Mouse (Mus musculus) T-helper 1 cell (primary cell): ENCODE data around the gene Cdh20.

Experiments used
- in situ Hi-C: fragments of 300-600 bp; cut with MboI, MseI; formaldehyde crosslinking; loops from one replicate; pipeline ENCODE4 v1.15.1; 2025; ENCODE audit warnings: high pct_unique_total_duplicates

Cdh20 gene

DNA sequence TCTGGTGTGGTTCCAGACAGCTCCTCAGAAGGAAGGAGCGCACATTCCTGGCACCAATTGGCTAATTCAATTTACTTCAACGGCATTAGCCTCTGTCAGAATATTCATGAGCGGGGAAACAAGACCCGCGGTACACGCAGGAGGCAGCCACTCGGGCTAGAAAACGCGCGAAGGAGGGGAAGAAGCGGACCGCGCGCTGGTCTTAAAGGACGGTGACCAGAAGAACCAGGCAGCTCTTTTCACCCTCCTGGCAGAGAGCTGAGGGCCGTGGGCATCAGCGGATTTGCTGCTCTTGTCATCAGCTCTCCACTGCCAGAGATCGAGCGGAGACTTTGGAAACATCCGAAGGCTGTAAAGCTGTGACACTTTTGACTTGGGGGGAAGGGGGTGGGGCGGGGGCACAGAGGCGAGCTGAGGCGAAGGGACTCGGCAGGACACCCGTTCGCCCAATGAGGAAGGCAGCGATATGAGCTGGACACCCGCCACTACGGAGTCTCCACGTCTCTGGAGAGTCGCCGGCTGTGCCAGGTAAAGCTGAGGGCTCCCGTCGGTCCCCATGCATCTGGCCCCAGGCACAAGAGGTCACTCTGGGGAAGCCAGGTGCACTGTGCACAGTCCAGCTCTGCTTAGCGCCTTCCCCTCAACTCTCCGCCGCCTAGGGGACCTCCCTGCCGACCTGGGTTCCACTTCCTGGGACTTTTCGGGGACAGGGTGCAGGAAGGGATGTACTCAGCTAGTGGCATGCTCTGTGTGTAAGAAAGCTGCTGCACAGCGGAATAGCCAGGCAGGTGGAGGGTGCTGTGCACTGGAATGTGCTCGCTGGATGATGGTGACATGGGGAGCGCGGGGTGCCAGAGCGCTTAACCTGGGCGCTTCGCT lies at the start of gene Cdh20:
Gene Cdh20 (plus strand): TSS at position 159 of the 879 bp plus-strand sequence.
- in situ Hi-C loops = no loop called here

DNA sequence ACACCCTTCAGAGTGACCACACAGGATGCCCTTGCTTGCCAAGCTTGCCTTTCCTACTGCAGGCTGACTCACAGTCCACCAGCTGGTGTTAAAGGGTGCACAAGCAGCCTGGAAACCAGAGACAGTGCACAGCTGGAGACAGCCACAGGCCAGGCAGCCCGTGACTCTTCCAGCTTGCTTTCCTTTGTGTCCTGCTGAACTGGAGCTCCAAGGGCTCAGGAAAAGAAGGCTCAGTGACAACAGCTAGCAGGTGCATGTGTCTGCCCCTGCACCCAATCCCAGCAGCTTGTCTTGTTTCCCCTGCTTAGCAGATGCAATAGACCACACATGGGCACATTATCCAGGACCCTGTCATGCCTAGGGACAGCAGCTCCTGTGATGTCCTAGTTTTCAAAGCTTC lies 21.5 kb upstream of the Cdh20 start:
- in situ Hi-C loops = no loop called here

DNA sequence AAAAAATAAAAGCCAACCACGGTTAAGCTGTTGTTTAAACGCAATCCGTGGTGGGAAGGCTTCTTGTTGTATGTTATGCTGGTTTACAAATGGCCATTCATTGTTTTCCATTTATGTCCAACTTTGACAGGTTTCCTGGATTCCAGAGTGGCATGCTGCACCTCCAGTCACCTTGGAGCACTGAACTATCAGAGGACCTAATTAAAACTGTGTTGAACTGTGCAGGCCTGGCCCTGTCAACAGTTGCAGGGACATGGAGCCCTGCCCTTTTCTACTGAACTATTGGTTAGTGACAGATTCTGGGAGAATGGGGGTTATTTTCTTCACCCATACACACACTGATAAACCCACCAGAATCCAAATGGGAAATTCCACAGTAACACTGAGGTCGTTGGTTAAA lies 20.9 kb upstream of the Cdh20 start:
- in situ Hi-C loops = no loop called here

DNA sequence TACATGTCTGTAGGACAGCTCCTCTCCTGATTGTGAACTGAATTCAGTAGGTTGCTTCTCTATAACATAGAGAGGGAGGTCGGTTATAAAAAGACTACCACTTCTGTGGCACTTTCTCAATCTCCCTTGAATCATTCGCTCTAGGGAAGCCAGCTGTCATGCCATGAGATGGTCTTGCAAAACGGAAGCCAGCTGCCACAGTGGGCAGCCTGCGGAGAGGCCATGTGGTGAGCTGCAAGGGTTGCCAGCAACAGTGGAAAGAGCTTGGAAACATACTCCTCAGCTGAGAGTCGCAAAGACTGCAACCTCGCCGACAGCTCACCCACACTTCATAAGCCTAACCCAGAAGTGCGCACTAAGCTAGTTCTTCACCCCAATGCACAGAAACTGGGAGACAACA lies 13.8 kb upstream of the Cdh20 start:
- in situ Hi-C loops = no loop called here

DNA sequence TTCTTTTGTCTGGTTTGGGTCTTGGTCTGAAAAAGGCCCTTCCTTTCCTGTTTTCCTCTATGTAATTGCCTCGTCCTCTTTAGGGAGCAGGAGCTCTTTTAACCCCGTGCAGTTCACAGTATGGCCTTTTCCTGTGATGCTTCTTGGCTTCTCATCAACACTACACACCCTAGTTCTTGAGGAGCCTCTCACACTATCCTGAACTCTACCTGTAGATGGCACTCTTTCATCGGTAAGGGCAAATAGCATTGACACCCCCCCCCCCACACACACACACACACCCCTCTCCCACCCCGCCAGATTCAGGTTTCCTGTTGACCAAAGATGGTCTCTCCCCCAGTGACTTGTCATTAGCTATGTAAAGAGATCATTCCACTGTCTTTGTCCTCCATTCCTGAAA lies 12.4 kb upstream of the Cdh20 start:
- in situ Hi-C loops = no loop called here

DNA sequence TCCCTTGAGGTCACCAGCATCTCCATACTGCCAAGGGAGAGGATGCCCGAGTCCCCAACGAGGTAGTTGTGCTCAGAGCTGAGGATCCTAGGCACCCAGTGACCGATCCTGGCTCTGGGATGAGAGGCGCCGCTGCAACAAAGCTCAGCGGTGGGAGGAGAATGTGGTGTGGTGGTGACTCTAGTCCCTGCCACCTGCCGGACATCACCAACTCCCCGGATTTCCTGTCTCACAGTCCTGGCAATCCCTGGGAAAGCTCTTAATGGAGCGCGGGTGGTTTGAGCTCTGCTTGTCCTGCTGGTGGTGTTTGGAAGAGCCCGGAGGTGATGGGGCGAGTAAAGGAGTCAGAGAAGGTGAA lies 900 bp downstream of the Cdh20 start:
- in situ Hi-C loops = no loop called here

DNA sequence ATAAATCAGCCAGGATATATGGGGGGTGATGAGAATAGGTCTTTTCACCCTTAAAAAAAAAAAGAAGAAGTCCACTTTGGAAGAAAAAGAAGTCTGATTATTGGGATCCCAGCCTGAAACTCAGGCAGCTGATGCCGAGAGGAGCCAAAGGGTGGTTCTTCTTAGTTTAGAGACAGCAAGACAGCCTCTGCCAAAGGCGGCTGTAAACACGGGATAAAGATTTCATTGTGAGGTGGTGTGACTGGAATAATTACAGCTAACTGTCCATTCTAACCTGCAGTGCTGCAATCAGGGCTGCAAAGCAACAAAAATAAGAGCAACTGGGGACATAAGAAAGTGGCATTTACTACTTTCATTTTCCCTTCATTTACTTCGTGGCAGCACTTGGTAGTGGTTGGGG lies 3.6 kb downstream of the Cdh20 start:
- in situ Hi-C loops = no loop called here

DNA sequence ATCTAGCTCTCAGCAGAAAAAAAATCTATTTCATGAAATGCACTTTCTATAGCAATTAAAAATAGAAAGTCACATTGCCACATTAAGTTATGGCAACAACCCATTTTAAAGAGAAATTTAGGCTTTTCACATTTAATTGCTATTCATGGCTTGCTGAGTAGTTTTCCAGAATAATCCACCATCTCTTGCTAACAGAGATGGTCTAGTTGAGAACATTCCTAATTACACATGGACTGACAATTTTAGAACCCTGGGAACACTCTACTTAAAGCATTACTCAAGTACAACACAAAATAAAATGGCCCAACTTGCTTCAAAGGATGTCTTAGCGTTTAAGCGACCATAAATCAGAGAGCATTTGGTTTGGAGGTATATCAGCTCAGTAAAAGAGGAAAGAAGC lies 4.9 kb downstream of the Cdh20 start:
- in situ Hi-C loops = no loop called here

DNA sequence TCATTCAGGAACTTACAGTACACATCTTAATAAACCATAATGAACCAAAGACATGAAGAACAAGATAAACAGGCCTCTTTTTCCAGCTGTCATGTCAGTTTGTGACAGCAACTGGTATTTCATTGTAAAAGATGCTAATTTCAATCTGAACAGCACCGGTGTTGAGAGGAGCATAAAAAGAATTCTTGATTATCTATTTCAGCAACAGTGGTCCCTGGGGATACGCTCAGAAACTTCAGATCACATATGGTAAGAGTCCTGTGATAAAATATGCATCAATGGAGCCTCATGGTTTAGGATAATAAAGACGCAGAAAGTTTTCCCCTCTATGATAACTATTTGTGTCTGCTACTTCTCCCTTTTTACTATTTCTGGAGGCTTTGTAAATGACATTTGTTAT lies 25.2 kb downstream of the Cdh20 start:
- in situ Hi-C loops = no loop called here

DNA sequence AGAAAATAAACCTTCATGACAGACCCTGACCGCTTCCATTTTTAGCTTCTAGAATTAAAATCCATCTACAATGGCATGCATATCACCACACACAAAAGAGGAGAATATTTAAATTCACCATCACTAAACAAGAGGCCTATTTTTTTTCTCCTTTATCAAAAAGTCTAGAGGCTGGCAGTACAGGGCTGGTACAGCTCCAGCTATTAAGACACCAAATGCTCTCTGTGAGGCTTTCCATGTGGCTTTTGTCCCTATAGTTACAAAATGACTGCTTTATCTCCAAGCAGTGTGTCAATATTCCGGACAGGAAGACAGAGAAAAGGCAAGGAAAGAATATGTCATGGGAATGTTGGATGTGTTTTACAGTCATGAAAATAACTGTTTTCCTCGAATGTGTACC lies 27.8 kb downstream of the Cdh20 start:
- in situ Hi-C loops = no loop called here

DNA sequence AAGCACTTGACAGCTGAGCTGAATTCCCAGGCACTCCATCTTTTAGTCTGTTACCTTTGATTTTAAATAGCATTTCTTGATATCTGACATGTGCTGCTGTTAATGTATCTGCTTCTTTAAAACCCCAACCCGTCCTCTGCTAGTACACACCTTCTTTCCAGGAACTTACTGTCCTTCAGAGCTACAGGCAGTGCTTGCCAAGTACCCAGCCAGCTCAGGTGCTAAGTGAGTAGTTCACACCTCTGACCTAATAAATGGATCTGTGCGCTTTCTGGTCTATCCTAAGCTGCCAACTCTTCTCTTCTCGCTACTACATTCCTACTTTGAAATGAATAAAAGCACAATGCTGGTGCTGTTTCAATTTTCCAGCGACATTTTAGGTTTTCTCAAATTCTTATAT lies 28.8 kb downstream of the Cdh20 start:
- in situ Hi-C loops = no loop called here

DNA sequence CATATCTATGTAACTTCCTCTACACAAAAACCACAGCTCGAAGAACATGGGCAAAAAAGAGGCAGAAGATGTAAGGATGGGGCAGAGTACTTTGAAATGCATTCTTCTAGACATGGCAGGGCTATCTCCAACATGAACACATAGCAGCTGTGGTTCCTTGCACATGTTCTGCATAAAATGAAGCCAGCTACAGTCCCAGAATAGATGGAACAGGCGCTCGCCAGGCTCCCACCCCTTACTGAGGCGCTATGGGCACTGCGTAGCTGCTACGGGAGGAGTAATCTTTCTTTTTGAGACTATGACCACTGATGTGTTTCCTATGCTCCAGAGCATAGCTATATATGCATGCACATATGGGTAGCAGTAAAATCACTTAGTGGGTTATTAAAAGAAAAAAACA lies 36.4 kb downstream of the Cdh20 start:
- in situ Hi-C loops = no loop called here

DNA sequence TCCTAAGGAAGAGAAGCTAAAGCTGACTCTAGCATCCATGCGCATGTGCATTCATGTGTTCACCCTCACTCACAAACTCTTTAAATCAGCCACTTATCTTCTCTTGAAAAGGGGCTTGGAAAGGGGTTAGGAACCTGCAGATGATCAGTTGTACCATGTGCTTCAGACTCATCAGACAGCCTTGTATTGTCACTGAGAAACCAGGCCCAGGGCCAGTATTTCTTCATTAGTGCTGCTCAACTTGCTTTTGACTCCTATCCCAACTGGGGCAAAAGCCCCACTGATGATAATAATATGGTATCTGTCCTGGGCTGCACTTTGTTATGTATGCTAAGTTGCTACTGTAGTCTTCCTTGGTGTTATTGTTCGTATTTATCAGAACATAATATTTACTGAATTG lies 38.9 kb downstream of the Cdh20 start:
- in situ Hi-C loops = no loop called here

DNA sequence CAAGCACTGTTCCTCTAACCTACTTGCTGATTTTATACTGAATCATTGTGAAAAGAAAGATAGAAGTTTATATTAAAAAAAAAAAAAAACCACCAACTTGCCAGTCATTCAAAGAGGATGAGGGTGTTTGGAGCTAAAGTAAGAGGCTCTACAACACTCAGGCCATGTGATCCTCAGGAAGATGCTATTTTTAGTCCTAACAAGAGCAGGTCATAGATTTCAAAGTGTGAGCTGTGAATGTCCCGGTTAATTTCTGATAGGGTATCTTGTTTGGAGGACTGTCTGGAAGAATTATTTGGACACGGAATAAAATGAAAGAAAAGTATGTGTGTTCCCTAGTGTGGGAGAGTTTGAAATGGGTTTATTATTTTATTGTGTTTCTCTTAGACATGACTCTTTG lies 49.2 kb downstream of the Cdh20 start:
- in situ Hi-C loops = no loop called here

DNA sequence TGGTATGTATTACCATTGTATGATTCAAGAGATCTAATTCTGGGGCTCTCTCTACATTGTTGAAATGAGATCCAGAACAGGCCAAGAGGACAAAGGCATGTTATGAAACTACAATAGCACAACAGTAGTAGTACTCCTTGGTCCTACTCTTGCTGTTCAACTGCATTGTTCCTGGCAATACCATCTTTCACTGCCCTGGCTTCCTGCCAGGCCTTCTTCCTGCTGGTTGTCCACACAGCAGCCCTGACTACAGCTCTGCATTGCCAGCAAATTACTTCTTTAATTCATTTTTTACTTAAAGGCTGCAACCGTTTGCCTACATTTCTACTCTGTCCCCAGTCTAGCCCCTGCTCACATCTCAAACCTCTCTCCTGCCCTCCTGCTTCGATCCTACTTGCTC lies 59.8 kb downstream of the Cdh20 start:
- in situ Hi-C loops = no loop called here

DNA sequence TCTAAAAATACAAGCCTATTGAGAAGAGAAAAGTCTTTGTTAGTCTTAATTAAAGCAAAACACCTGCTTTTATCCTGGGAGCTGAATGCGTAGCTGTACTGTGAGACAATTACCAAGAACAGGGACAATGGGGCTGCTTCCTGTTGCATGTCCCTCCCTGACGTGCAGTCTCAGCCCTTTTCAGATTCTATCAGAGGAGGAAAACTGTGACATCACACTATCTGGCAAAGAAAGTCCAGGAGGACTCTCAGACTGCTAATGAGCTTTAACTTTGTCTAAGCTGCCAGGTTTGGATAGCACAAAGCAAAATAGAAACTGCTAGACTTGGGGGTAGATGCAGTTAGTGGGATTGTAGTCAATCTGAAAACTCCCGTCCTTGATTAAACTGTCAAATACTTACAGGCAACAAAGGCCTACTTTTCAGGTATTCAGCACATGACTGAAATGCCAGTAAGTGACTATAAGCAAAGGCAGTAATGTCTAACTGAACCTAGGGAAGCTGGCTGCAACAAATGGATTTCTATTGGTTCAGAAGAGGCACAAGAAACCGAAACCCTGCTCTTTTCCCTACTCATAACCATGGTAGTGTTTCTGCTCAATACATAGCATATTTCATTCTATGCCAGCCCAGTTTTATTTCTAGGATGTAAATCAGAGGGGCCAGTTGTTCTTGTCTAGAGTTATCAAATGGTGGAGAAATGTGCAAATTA lies 70.0 kb downstream of the Cdh20 start:
- in situ Hi-C loops = no loop called here

DNA sequence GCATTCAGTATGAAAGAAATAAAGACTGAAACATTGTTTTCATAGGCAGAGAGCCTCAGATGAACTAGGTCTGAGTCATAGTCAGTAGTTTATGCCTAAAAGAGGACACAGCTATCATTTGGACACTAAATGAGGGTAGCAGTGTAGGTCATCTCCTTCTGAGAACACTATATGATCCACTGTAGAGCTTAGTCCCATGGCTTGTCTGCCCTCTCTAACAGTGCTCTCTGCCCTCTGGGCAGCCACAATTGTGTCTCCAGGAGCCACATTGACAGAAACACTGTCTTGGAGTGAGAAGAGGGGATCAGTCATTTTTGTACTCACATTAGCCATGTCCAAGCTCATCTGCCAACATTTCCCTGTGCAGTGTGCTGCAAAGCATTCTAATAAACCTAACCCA lies 70.7 kb downstream of the Cdh20 start:
- in situ Hi-C loops = no loop called here

DNA sequence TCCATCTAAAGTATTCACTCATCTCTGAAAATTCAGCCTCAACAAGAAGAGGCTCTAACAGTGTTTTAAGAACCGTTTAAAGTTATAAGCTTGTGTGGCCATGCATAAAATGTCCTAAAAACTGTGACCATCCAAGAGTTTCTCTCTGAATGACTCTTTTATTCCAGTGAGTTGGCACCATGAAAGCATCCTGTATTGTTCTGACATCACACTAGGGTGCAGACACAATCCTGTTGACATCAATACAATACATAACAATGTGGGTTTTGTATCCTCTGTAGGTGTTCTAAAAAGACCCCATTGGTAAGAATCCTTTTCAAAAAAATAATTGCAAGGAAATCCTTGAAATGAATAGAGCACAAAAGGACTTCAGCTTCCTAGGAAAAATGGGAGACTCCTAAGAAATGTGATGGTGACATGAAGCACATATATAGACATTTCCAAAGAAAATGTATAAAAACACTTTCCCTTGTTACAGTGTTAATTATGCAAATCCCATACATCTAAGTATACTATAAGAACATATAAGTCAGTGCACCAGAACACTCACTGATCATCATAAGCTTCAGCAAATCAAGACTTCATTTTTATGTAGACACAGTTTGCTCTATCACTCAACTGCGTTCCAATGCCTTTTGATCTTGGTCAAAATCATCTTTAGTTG lies 80.1 kb downstream of the Cdh20 start:
- in situ Hi-C loops = no loop called here

DNA sequence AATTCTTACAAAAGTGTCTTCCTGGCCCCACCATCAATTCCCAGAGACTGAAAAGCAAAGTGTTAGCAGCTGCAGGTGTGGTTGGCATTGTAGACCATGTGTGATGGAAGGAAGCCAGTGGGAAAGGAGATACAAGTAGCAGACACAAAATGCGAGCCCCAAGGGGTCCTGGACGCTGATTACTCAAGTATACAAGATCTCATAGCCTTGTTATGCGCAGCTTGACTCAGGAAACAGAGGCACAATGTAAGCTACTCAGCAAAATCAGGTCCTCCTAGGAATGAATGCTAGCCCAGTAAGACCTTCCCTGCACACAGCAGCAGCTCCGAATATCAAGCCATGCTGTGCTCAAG lies 80.6 kb downstream of the Cdh20 start:
- in situ Hi-C loops = no loop called here

DNA sequence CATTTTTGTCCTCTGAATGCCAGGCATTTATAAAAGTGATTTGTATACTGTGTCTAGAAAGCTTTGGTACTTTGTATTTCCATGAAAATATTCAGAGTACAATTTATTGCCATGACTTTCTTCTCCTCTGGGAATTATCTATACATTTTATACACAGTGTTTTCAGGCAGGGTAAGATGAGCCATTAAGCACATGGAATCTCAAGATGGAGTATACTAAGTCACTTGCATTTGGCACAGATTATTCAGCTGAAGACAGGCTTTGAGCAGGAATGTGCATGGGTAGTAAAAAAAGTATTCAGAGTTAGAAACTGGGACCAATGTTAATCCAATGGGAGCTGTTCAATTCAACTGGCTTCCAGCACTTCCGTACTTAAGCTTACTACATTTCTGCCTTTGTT lies 109.1 kb downstream of the Cdh20 start:
- in situ Hi-C loops = no loop called here

DNA sequence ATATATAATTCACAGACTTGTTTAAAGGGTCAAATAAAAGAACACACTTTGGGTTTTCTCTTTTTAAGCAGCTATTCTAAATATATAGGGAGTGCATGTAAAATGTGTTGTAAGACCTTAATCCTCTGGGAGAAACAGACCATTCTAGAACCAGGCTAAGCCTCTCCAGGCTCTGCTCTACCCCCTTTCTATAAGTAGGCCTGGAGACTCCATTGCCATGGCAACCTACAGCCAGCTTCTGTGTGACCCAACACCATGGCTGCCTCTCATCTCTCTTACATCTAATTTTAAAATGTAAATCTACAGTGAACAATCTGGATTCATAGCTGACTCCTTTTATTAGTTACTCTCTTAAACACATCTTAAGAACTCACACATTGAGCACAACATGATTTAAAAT lies 133.5 kb downstream of the Cdh20 start:
- in situ Hi-C loops = no loop called here

DNA sequence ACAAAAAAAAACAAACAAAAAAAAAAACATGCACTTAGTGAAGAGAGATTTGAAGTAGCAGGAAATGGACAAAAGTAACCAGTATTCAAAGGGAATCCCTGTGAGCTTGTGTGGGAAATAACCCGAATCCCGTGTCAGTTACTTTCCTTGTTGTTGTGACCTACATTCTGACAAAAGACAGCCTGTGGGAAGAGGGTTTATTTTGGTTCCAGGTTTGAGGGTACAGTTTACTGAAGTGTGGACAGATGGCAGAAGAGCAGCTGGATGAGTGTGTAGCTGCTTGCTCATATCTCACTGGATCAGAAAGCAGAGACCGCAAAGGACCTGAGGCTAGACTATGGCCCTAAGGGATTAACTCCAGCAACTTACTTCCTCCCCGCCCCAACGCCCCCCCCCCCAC lies 135.1 kb downstream of the Cdh20 start:
- in situ Hi-C loops = no loop called here

DNA sequence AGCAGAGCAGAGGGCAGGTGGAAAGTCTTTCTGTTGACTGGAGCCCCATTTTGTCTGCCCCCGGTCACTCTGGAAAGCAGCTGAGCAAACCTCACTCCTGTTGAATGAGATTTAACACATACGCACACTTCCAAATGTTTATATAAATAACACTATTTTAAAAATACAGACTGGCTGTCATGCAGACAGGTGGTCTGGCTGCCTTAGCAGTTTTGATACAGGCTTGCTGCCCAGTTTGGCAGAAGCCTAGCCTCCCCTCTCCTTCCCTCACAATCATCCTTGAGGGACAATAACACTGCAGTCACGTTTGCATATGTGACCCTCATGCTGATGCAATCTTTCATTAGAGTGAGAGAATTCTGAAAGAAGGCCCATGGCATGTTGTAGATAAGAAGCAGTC lies 144.1 kb downstream of the Cdh20 start:
- in situ Hi-C loops = no loop called here
